Mouse (Mus musculus) right cerebral cortex, postnatal 36 days (tissue): ENCODE measurements at regions not wholly inside any gene's neighbourhood (a gene's known extent, or its start where the extent isn't known, plus 50 kb on each side); places are given as distances from the start of the nearest gene placed in this dataset.

ENCODE experiments used
- DNase-seq, 2 experiments: peaks; one replicate each; pipeline ENCODE4 v3.0.0; 2022; ENCODE audit warnings: low spot score in 2 of 2, mixed read lengths in 1 of 2

GRCm38 (mm10) chr3:53393945-53394344 lies 69.2 kb downstream of the Nhlrc3 start:
- DNase-seq = no peak

GRCm38 (mm10) chr3:53381704-53382581 lies 81.2 kb downstream of the Nhlrc3 start:
- DNase-seq = no peak

GRCm38 (mm10) chr3:53379519-53380181 lies 83.5 kb downstream of the Nhlrc3 start:
- DNase-seq = peak; percentile 8 to 10

GRCm38 (mm10) chr3:53376864-53377447 lies 86.2 kb downstream of the Nhlrc3 start:
- DNase-seq = peak; percentile 30 to 51

- DNase-seq = no peak
These were observed 90.2 kb downstream of the Nhlrc3 start for GRCm38 (mm10) chr3:53372887-53373286.

GRCm38 (mm10) chr3:53371910-53372309 lies 91.2 kb downstream of the Nhlrc3 start:
- no peak for DNase-seq

- no peak for DNase-seq
These were observed 101.9 kb downstream of the Nhlrc3 start for GRCm38 (mm10) chr3:53361202-53361601.

- no peak for DNase-seq
These were observed 109.4 kb downstream of the Nhlrc3 start for GRCm38 (mm10) chr3:53353693-53354092.

GRCm38 (mm10) chr3:53353282-53353681 lies 109.8 kb downstream of the Nhlrc3 start:
- DNase-seq = no peak

GRCm38 (mm10) chr3:53343638-53344037 lies 119.5 kb downstream of the Nhlrc3 start:
- no peak for DNase-seq

GRCm38 (mm10) chr3:53341304-53342206 lies 121.6 kb downstream of the Nhlrc3 start:
- DNase-seq = no peak

- DNase-seq = no peak
These were observed 124.6 kb downstream of the Nhlrc3 start for GRCm38 (mm10) chr3:53338571-53338970.

GRCm38 (mm10) chr3:53334051-53334450 lies 129.1 kb downstream of the Nhlrc3 start:
- DNase-seq = no peak

GRCm38 (mm10) chr3:53329528-53329927 lies 133.6 kb downstream of the Nhlrc3 start:
- DNase-seq = no peak

GRCm38 (mm10) chr3:53327424-53327823 lies 135.7 kb downstream of the Nhlrc3 start:
- DNase-seq = no peak

GRCm38 (mm10) chr3:53326967-53327366 lies 136.2 kb downstream of the Nhlrc3 start:
- DNase-seq = no peak

- no peak for DNase-seq
These were observed 138.1 kb downstream of the Nhlrc3 start for GRCm38 (mm10) chr3:53325080-53325479.

GRCm38 (mm10) chr3:53324386-53324785 lies 138.7 kb downstream of the Nhlrc3 start:
- no peak for DNase-seq

- no peak for DNase-seq
These were observed 147.7 kb downstream of the Nhlrc3 start for GRCm38 (mm10) chr3:53315449-53315848.
